In the genomic region with DNA sequence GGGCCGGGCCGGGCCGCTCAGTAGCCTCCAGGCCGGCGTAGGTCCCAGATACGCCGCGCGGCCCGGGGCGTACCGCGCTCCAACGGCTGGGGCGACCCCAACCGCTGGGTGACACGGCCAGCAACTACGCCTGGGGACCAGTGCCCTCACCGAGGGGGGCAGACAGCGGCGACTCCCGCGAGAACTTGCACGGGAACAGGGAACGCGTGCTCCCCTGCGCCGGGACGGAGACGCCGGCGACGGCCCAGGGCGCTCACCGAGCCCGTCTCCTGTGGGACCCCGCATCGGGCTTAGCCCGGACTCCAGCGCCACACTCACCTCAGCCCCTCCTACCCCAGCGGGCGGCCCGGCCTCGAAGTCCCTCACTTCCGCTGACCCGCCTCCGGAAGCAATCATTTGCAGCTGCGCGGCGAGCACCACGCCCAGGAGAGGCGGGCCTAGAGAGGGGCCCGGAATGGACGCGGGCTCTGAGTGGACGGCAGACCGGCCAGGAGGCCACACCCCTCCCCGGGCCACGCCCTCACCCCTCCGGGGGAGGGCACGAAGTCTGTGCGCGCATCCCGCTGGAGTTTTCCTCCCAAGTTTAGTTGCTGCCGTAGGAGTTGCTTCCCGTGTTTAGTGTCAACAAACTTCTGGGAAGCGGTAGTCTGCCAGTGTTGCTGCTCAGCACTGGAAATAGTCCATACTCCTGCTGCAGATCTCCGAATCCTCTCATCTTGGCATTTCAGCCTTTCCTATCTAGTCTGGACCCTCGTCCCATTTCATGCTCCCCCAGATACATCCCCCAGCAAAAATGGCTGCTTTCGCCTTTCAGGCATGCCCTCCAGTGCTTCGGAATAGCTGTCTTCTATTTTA, we compare ENCODE assay signal across 8 mouse cellular contexts. TPM values are rescaled to one million over a fixed set of nuclear protein-coding genes. Genes with fewer than 3 reads are reported as not detected.
DNase-seq lines count a peak whose midpoint lies in the region; ATAC-seq lines count a peak whose summit lies in the region.

A gene (minus strand): TSS at position 456 of the 855 bp plus-strand sequence.

- peaks cover 41% of the 10 kb centered on the region for H3K36me3 ChIP-seq in heart, embryonic 13.5 days
- peaks cover 33% of the 10 kb centered on the region for H3K36me3 ChIP-seq in liver, embryonic 12.5 days
- peaks cover 22% of the 10 kb centered on the region for H3K36me3 ChIP-seq in stomach, embryonic 15.5 days

- ATAC-seq in heart, embryonic 13.5 days (ENCODE audit: extremely low read depth, insufficient number of reproducible peaks, low FRiP score, low TSS enrichment) = peak; percentile 95
- ATAC-seq in liver, embryonic 12.5 days = peak; percentile 95
- ATAC-seq in stomach, embryonic 15.5 days (ENCODE audit: insufficient read depth, low FRiP score, low read depth) = peak; percentile 98

- H3K4me3 ChIP-seq in brown adipose tissue, adult 24 weeks (ENCODE audit: insufficient read depth, low read depth, low read length) = peak within 1 kb of the TSS; percentile 87
- peak within 1 kb of the TSS; percentile 98 for H3K4me3 ChIP-seq in heart, embryonic 13.5 days
- H3K4me3 ChIP-seq in liver, embryonic 12.5 days = peak within 1 kb of the TSS; percentile 98
- H3K4me3 ChIP-seq in stomach, embryonic 15.5 days (replicated peaks) = peak within 1 kb of the TSS; percentile 99

- peak within 1 kb of the TSS; percentile 96 for H3K9ac ChIP-seq in heart, embryonic 13.5 days
- peak within 1 kb of the TSS; percentile 95 for H3K9ac ChIP-seq in liver, embryonic 12.5 days
- peak within 1 kb of the TSS; percentile 89 for H3K9ac ChIP-seq in stomach, embryonic 15.5 days

- under 1% methylated on average over 71 of the region's 71 CpGs for WGBS in heart, embryonic 13.5 days
- 2% methylated on average over 68 of the region's 71 CpGs for WGBS in liver, embryonic 12.5 days (ENCODE audit: insufficient replicate concordance)
- WGBS in stomach, embryonic 15.5 days = under 1% methylated on average over 71 of the region's 71 CpGs

- peaks cover 9% of the 10 kb centered on the region for H3K4me1 ChIP-seq in brown adipose tissue, adult 24 weeks (ENCODE audit: control insufficient read depth, insufficient read depth, insufficient read length, low read length)
- peaks cover 40% of the 10 kb centered on the region for H3K4me1 ChIP-seq in heart, embryonic 13.5 days
- H3K4me1 ChIP-seq in liver, embryonic 12.5 days = peaks cover 35% of the 10 kb centered on the region
- peaks cover 17% of the 10 kb centered on the region for H3K4me1 ChIP-seq in stomach, embryonic 15.5 days

- H3K27me3 ChIP-seq in heart, embryonic 13.5 days (replicated peaks) = no peaks in the 10 kb centered on the region
- no peaks in the 10 kb centered on the region for H3K27me3 ChIP-seq in liver, embryonic 12.5 days (replicated peaks)
- no peaks in the 10 kb centered on the region for H3K27me3 ChIP-seq in stomach, embryonic 15.5 days (replicated peaks)

- peak within 1 kb of the TSS; percentile 43 for H3K27ac ChIP-seq in brown adipose tissue, adult 24 weeks (replicated peaks; ENCODE audit: low read depth, low read length)
- peak within 1 kb of the TSS; percentile 93 for H3K27ac ChIP-seq in heart, embryonic 13.5 days (replicated peaks)
- H3K27ac ChIP-seq in liver, embryonic 12.5 days = peak within 1 kb of the TSS; percentile 81
- peak within 1 kb of the TSS; percentile 82 for H3K27ac ChIP-seq in stomach, embryonic 15.5 days

- H3K9me3 ChIP-seq in heart, embryonic 13.5 days = no peaks in the 10 kb centered on the region
- H3K9me3 ChIP-seq in liver, embryonic 12.5 days (replicated peaks) = no peaks in the 10 kb centered on the region
- H3K9me3 ChIP-seq in stomach, embryonic 15.5 days = no peaks in the 10 kb centered on the region

- peak; percentile 97 for DNase-seq in CD4-positive, CD25-positive, alpha-beta regulatory T cell, adult 2 months (ENCODE audit: low read depth, low spot score)
- DNase-seq in fat pad, adult 2 months (ENCODE audit: extremely low read depth, low read depth, low spot score) = peak; percentile 36
- peak; percentile 99 for DNase-seq in kidney, postnatal 10 days
- DNase-seq in natural killer cell, adult 2 months (ENCODE audit: low spot score in 2 of 2) = peak; percentile 93 to 94

- H3K4me2 ChIP-seq in heart, embryonic 13.5 days = peak within 1 kb of the TSS; percentile 99
- peak within 1 kb of the TSS; percentile 96 for H3K4me2 ChIP-seq in liver, embryonic 12.5 days
- H3K4me2 ChIP-seq in stomach, embryonic 15.5 days = peak within 1 kb of the TSS; percentile 92

RNA-seq across cellular contexts. Expression of the gene that starts here (rescaled TPM):
- 89.6 and 106 TPM in 2 replicates for polyA plus RNA-seq in brown adipose tissue, adult 24 weeks (2012; ENCODE audit: insufficient read depth, insufficient read length, missing spikeins)
- polyA plus RNA-seq in heart, embryonic 13.5 days (2015; fragmentation: Nextera tagmentation; extraction: Ambion mirVana) = 142 and 144 TPM in 2 replicates
- 69.3 and 72.1 TPM in 2 replicates for polyA plus RNA-seq in liver, embryonic 12.5 days (2016; fragmentation: Nextera tagmentation; extraction: Ambion mirVana)
- 92.1 and 101 TPM in 2 replicates for polyA plus RNA-seq in stomach, embryonic 15.5 days (2015; fragmentation: Nextera tagmentation; extraction: Ambion mirVana)

Comparison
In these comparisons a context has a peak if more than half of its experiments do, and no peak if none do; other contexts are left out.
1. Peak in every context shown above with its lines: DNase-seq, ATAC-seq, H3K4me3 ChIP-seq and H3K27ac ChIP-seq.
2. DNase-seq: peak in every context shown above with its lines; median percentile 99 in kidney, postnatal 10 days; 97 in CD4-positive, CD25-positive, alpha-beta regulatory T cell, adult 2 months; 94 in natural killer cell, adult 2 months; 36 in fat pad, adult 2 months.
3. H3K27ac ChIP-seq: peak in every context shown above with its lines; median percentile 93 in heart, embryonic 13.5 days; 82 in stomach, embryonic 15.5 days; 81 in liver, embryonic 12.5 days; 43 in brown adipose tissue, adult 24 weeks.